Mouse (Mus musculus) liver, embryonic 18 days (tissue): Measurements from ENCODE around the gene 1700020D05Rik. TPM values are rescaled to one million over a fixed set of nuclear protein-coding genes. Genes with fewer than 3 reads are reported as not detected.

ENCODE experiments used
- polyA plus RNA-seq: library from polyadenylated mRNA; depleted of rRNA; stranded (reverse); fragments of >200 nt; gene quantifications from 2 replicates; pipeline ENCODE4 v1.2.3, GENCODE M21; 2012; rRNA removed

The 1700020D05Rik gene
- polyA plus RNA-seq = 0.47 and 0.61 TPM in 2 replicates

GRCm38 (mm10) chr19:5503687-5504086, at the start of gene 1700020D05Rik:
TSS of gene 1700020D05Rik (minus strand) at chr19:5503787.

DNA sequence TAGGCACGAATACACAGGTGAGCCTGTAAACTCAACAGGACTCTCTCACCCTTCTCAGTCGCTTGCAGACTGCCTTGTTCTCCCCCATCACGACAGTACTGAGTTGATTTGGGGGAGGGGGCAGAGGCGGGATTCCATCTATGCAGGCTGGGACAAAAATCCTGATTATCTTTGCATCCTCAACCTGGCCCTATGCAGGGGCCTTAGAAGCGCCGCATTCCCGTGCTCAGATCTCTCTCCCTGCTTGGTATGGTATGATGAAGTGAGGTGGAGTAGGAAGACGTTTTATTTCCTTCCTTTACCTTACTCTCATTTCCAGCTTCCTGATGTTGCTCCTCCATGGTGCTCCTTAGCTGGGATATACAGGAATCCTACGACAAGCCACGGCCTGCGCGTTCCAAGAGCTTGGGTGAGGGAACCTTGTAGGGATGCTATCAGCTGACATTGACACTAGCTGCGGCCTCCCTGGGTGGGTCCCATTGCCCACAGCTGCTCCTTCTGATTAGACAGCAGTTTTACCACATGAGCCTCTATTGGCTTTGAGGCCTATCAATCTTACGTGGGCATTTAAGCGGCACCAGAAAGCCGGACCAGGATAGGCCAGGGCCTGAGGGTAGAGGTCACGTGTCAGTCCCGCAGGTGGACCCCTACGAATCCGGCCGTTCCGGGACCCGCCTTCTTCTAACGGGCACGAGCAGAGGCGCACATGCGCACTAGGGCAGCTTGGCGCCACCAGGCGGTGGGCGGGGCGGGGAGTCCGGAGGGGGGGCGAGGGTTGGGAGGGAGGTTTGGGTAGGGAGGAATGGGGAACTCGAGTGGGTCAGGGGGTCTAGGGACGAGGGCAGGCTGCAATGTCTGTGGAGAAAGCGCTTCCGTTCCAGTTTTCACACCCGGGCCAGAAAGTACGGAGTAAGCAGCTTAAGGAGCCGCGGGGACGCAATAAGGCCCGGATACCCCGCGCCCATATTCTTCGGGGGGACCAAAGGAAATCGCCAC, 6.7 kb upstream of the 1700020D05Rik start, which contains the start of gene Snx32:
Gene Snx32, minus strand, starts transcription at position 508 of the 996 bp plus-strand sequence.

GRCm38 (mm10) chr19:5490313-5490897, 13.2 kb downstream of the 1700020D05Rik start, which contains the start of gene Cfl1:
TSS of gene Cfl1 (plus strand) at chr19:5490455.

DNA sequence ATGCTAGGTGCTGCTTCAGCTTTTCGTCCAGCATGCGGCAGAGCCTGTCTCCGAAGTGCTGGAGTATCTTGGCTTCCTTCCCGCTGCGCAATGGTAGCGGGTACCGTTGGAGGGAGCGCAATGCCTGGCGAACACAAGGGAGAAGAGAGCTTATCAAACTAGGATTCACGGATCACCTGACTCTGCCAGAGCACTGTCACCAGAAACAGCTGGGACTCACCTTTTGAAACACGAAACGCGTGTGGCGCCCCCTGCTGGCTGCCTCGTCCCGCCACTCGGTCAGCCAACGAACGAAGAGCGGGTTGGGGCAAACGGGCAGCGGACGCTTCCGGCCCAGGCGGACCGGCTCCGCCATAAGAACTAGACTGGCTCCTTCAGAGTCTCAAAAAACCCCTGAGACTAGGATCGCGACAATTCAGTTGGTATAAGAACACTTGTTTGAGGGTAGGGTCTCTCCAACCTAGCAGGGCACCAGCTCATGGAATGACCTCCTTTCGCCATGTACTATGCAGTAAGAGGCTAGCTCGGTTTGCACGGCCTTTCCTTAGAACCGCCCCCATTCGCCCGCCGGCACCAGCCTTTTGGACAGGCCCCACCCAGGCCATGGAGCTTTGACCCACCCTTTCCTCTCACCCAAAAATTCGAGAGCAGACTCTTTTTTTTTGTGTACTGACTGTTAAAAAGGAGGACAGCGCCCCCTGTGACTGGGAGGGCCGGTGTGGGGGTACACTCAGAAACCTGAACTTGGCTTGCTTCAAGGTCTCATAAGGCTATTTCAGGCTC, 15.6 kb downstream of the 1700020D05Rik start, which contains the start of gene Mus81:
Gene Mus81, minus strand, starts transcription at position 635 of the 783 bp plus-strand sequence.

DNA sequence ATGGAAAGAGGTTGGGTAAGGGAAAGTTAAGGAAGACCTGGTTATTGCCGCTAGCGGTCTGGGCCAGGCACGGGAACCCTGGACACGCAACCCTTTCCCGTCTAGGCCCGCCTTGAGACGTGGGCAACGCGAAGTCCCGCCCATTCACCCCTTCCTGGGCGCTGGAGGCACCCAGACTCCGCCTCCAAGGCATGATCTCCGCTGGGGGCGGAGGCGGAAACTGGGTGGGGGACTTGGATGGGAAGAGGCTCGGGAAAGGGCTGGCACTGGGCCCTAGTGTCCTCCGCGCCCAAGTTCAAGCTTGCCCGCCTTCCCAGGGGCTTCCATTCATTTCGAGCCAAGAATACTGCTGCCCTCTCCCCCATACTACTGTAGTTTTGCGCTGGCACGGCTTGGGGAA, 29.9 kb downstream of the 1700020D05Rik start, which contains the start of gene Efemp2:
Gene Efemp2, plus strand, starts transcription at position 235 of the 400 bp plus-strand sequence.

GRCm38 (mm10) chr19:5468374-5468773, 35.2 kb downstream of the 1700020D05Rik start, which contains the start of gene Ctsw:
TSS of gene Ctsw (minus strand) at chr19:5468507.

GRCm38 (mm10) chr19:5460465-5460911, 43.1 kb downstream of the 1700020D05Rik start, which contains the start of gene Fibp:
TSS of gene Fibp (plus strand) at chr19:5460615.

GRCm38 (mm10) chr19:5457746-5458442, 45.7 kb downstream of the 1700020D05Rik start, which contains the start of gene Ccdc85b:
TSS of gene Ccdc85b (minus strand) at chr19:5457894.

Other genes with a start within 250 kb of the 1700020D05Rik start
- gene Pacs1, start 230.7 kb downstream of the 1700020D05Rik start, polyA plus RNA-seq = 4.7 and 5.9 TPM in 2 replicates
- 39.5 and 46.2 TPM in 2 replicates for gene Sf3b2, start 208.3 kb downstream of the 1700020D05Rik start, polyA plus RNA-seq
- gene Gal3st3, start 205.5 kb downstream of the 1700020D05Rik start, polyA plus RNA-seq = not detected in 2 replicates
- gene Catsper1, start 168.0 kb downstream of the 1700020D05Rik start, polyA plus RNA-seq = not detected in 2 replicates
- 0.26 and 0.34 TPM in 2 replicates for gene Cst6, start 154.2 kb downstream of the 1700020D05Rik start, polyA plus RNA-seq
- 14.5 and 15.1 TPM in 2 replicates for gene Eif1ad, start 137.0 kb downstream of the 1700020D05Rik start, polyA plus RNA-seq
- gene Banf1, start 136.6 kb downstream of the 1700020D05Rik start, polyA plus RNA-seq = 88.4 and 89.0 TPM in 2 replicates
- 17.2 and 21.0 TPM in 2 replicates for gene Sart1, start 115.1 kb downstream of the 1700020D05Rik start, polyA plus RNA-seq
- 0.08 and 0.10 TPM in 2 replicates for gene Tsga10ip, start 101.3 kb downstream of the 1700020D05Rik start, polyA plus RNA-seq
- 58.1 and 59.6 TPM in 2 replicates for gene Drap1, start 78.8 kb downstream of the 1700020D05Rik start, polyA plus RNA-seq
- gene AI837181, start 78.6 kb downstream of the 1700020D05Rik start, polyA plus RNA-seq = 18.6 TPM in 2 replicates
- not detected in 2 replicates for gene Fosl1, start 56.2 kb downstream of the 1700020D05Rik start, polyA plus RNA-seq
- 1.1 and 1.2 TPM in 2 replicates for gene Ccdc85b, start 45.9 kb downstream of the 1700020D05Rik start, polyA plus RNA-seq
- 28.7 and 31.9 TPM in 2 replicates for gene Fibp, start 43.2 kb downstream of the 1700020D05Rik start, polyA plus RNA-seq
- gene Ctsw, start 35.3 kb downstream of the 1700020D05Rik start, polyA plus RNA-seq = 0.58 and 0.87 TPM in 2 replicates
- 10.1 and 10.4 TPM in 2 replicates for gene Efemp2, start 29.8 kb downstream of the 1700020D05Rik start, polyA plus RNA-seq
- gene Mus81, start 15.4 kb downstream of the 1700020D05Rik start, polyA plus RNA-seq = 13.3 and 13.4 TPM in 2 replicates
- 367 and 388 TPM in 2 replicates for gene Cfl1, start 13.3 kb downstream of the 1700020D05Rik start, polyA plus RNA-seq
- gene Snx32, start 6.8 kb upstream of the 1700020D05Rik start, polyA plus RNA-seq = 4.5 and 5.8 TPM in 2 replicates
- 0.04 and 0.05 TPM in 2 replicates for gene Ovol1, start 56.9 kb upstream of the 1700020D05Rik start, polyA plus RNA-seq
- 2.0 and 2.5 TPM in 2 replicates for gene Ap5b1, start 64.2 kb upstream of the 1700020D05Rik start, polyA plus RNA-seq
- 55.8 and 61.9 TPM in 2 replicates for gene Rnaseh2c, start 98.1 kb upstream of the 1700020D05Rik start, polyA plus RNA-seq
- 23.7 and 30.7 TPM in 2 replicates for gene Kat5, start 106.5 kb upstream of the 1700020D05Rik start, polyA plus RNA-seq
- 16.8 and 17.9 TPM in 2 replicates for gene Rela, start 133.7 kb upstream of the 1700020D05Rik start, polyA plus RNA-seq
- gene Sipa1, start 159.9 kb upstream of the 1700020D05Rik start, polyA plus RNA-seq = 21.9 and 28.0 TPM in 2 replicates
- gene Map3k11, start 185.0 kb upstream of the 1700020D05Rik start, polyA plus RNA-seq = 14.1 and 14.8 TPM in 2 replicates
- gene Pcnx3, start 185.1 kb upstream of the 1700020D05Rik start, polyA plus RNA-seq = 12.6 and 16.7 TPM in 2 replicates
- gene Kcnk7, start 200.6 kb upstream of the 1700020D05Rik start, polyA plus RNA-seq = 0.02 TPM in 2 replicates
- 46.5 and 51.9 TPM in 2 replicates for gene Ehbp1l1, start 222.5 kb upstream of the 1700020D05Rik start, polyA plus RNA-seq
- 27.2 and 28.2 TPM in 2 replicates for gene Fam89b, start 225.9 kb upstream of the 1700020D05Rik start, polyA plus RNA-seq
- 3.3 and 3.8 TPM in 2 replicates for gene Ltbp3, start 237.1 kb upstream of the 1700020D05Rik start, polyA plus RNA-seq